Mouse (Mus musculus): ENCODE data around the gene Ubr7.

DNA sequence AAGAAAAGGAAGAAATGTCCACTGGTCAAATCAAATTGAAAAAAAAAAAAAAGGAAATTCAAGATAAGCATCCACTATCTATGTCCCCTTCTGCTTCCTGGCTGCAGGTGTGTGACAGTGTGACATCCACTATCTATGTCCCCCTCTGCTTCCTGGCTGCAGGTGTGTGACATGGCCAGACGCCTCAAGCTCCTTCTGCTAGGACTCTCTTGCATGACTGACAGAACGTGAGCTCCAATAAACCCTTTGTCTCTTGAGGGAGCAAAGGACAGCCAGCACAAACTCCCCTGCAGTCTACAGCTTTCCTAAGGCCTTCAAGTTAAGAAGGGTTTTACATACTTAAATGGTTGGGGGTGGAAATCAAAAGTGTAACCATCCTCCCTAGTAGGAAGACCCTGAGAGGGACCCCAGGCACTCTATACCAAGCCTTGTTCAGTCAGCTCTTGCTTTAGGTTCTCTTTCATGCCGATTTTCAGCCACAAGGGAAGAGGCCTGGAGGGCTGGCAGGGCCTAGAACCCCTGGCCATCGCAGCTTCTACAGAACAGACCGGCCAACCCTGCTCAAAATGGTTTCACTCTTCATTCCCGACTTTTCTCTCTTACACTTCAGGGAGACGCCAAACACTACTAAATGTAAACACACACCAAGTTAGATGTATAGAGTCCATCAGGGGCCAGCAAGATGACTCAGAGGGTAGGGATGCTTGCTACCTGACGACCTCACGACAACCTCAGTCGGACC is 42.9 kb upstream of the Ubr7 start:
- TF ChIP-seq CTCF (IDR thresholded peaks at IDR 0.05; ENCODE audit: control insufficient read depth, insufficient read depth, low read length) (no peak), POLR2A (IDR thresholded peaks at IDR 0.05; ENCODE audit: borderline replicate concordance, control insufficient read depth, low read depth, low read length) (no peak)
